Mouse (Mus musculus): ENCODE data around the gene Celf5.
A peak's percentile ranks its signal among the peaks of the same experiment; 100 is the strongest.

Celf5 gene

GRCm38 (mm10) chr10:81426897-81427296, 55.6 kb downstream of the Celf5 start:
- peak; percentile 60 for DNase-seq (ENCODE audit: low spot score)

- DNase-seq (ENCODE audit: low spot score) = no peak
Measured at GRCm38 (mm10) chr10:81426081-81426671, 56.3 kb downstream of the Celf5 start.

- no peak for DNase-seq (ENCODE audit: low spot score)
Measured at GRCm38 (mm10) chr10:81425236-81425850, 57.2 kb downstream of the Celf5 start.

GRCm38 (mm10) chr10:81424246-81425051, 58.1 kb downstream of the Celf5 start:
- DNase-seq (ENCODE audit: low spot score) = no peak

- no peak for DNase-seq (ENCODE audit: low spot score)
Measured at GRCm38 (mm10) chr10:81423476-81424245, 58.8 kb downstream of the Celf5 start.

- DNase-seq (ENCODE audit: low spot score) = no peak
Measured at GRCm38 (mm10) chr10:81422661-81423217, 59.8 kb downstream of the Celf5 start.

GRCm38 (mm10) chr10:81422191-81422590, 60.3 kb downstream of the Celf5 start:
- DNase-seq (ENCODE audit: low spot score) = no peak

- DNase-seq (ENCODE audit: low spot score) = no peak
Measured at GRCm38 (mm10) chr10:81421797-81422100, 60.8 kb downstream of the Celf5 start.

GRCm38 (mm10) chr10:81421041-81421796, 61.3 kb downstream of the Celf5 start:
- no peak for DNase-seq (ENCODE audit: low spot score)

GRCm38 (mm10) chr10:81420191-81420767, 62.2 kb downstream of the Celf5 start:
- DNase-seq (ENCODE audit: low spot score) = no peak

- DNase-seq (ENCODE audit: low spot score) = no peak
Measured at GRCm38 (mm10) chr10:81419111-81419928, 63.2 kb downstream of the Celf5 start.

GRCm38 (mm10) chr10:81418216-81419070, 64.1 kb downstream of the Celf5 start:
- no peak for DNase-seq (ENCODE audit: low spot score)

GRCm38 (mm10) chr10:81417227-81418215, 65.0 kb downstream of the Celf5 start:
- no peak for DNase-seq (ENCODE audit: low spot score)

GRCm38 (mm10) chr10:81416581-81417226, 65.8 kb downstream of the Celf5 start:
- DNase-seq (ENCODE audit: low spot score) = peak; percentile 83

- DNase-seq (ENCODE audit: low spot score) = no peak
Measured at GRCm38 (mm10) chr10:81415549-81416310, 66.8 kb downstream of the Celf5 start.

GRCm38 (mm10) chr10:81415146-81415545, 67.4 kb downstream of the Celf5 start:
- no peak for DNase-seq (ENCODE audit: low spot score)

GRCm38 (mm10) chr10:81414682-81415081, 67.8 kb downstream of the Celf5 start:
- peak; percentile 79 for DNase-seq (ENCODE audit: low spot score)

All from lung, postnatal 25 days (tissue).